Mouse (Mus musculus) embryonic fibroblast, embryonic 13.5 days (primary cell): ENCODE data around the gene Ctnnd2.

ENCODE experiments used
- CTCF ChIP-seq: IDR thresholded peaks from 2 replicates; pipeline ENCODE4 v1.5.1; 2011; ENCODE audit warnings: mild to moderate bottlenecking, control low read depth, low read length, moderate library complexity, borderline replicate concordance; ENCODE audit not compliant: insufficient read depth
- POLR2A ChIP-seq: IDR thresholded peaks from 2 replicates; pipeline ENCODE4 v1.6.1; 2011; ENCODE audit warnings: low read depth, mild to moderate bottlenecking, control low read depth, low read length, moderate library complexity

- TF ChIP-seq CTCF (no peak), POLR2A (no peak)
Measured at GRCm38 (mm10) chr15:30891986-30892385, 719.6 kb downstream of the Ctnnd2 start.
